ENCODE assay signal across 7 mouse cellular contexts in genomic region chr1:38358797-38359349, GRCm38 (mm10).
DNase-seq lines count a peak whose midpoint lies in the region; ATAC-seq lines count a peak whose summit lies in the region.

No protein-coding gene starts in this region.

- intact Hi-C loops in left cerebral cortex, postnatal 36 days (cut with DNase I): no loop called here

- H3K4me1 ChIP-seq in embryonic facial prominence, embryonic 12.5 days: peaks cover 18% of the 10 kb centered on the region
- no peaks in the 10 kb centered on the region; the same call in none of the 2 replicates for H3K4me1 ChIP-seq in heart, embryonic 16.5 days (ENCODE audit: control insufficient read depth, insufficient read depth, low read length)

- no peaks in the 10 kb centered on the region for H3K27me3 ChIP-seq in embryonic facial prominence, embryonic 12.5 days
- H3K27me3 ChIP-seq in heart, embryonic 16.5 days (ENCODE audit: control insufficient read depth, insufficient read depth, low read length): no peaks in the 10 kb centered on the region

- no peak overlapping the region for H3K4me2 ChIP-seq in embryonic facial prominence, embryonic 12.5 days (replicated peaks)
- H3K4me2 ChIP-seq in heart, embryonic 16.5 days (ENCODE audit: low read depth, low read length): no peak overlapping the region

- H3K9me3 ChIP-seq in embryonic facial prominence, embryonic 12.5 days: no peaks in the 10 kb centered on the region
- H3K9me3 ChIP-seq in heart, embryonic 16.5 days (replicated peaks; ENCODE audit: control insufficient read depth, low read length): no peaks in the 10 kb centered on the region

- H3K27ac ChIP-seq in embryonic facial prominence, embryonic 12.5 days: peak overlapping the region; percentile 57
- H3K27ac ChIP-seq in heart, embryonic 16.5 days (ENCODE audit: low read length): 0 out of 2 replicates have a peak overlapping the region, but pooled peaks have one; percentile 4

- ATAC-seq in embryonic facial prominence, embryonic 12.5 days (ENCODE audit: insufficient number of reproducible peaks, insufficient read depth, low FRiP score, low TSS enrichment): no peak
- no peak for ATAC-seq in heart, embryonic 16.5 days (replicated peaks; ENCODE audit: extremely low read depth, insufficient read depth, low FRiP score)
- no peak for ATAC-seq in erythroid progenitor cell, adult 5-6 weeks (replicated peaks; ENCODE audit: low FRiP score, poor library complexity, severe bottlenecking)
- no peak for ATAC-seq in activated CD4-positive, CD25-positive, alpha-beta regulatory T cell, adult 4 months

- WGBS in embryonic facial prominence, embryonic 12.5 days: 83% methylated on average over 26 of the region's 26 CpGs
- 80% methylated on average over 26 of the region's 26 CpGs for whole genome bisulfite sequencing in heart, embryonic 16.5 days

- peak; percentile 28 for DNase-seq in kidney, postnatal 10 days
- no peak for DNase-seq in kidney, adult 8-10 months
- DNase-seq in left cerebral cortex, postnatal 36 days (ENCODE audit: low spot score in 2 of 2): peak; percentile 68 to 75

- no peak overlapping the region for H3K4me3 ChIP-seq in embryonic facial prominence, embryonic 12.5 days
- no peak overlapping the region for H3K4me3 ChIP-seq in heart, embryonic 16.5 days (ENCODE audit: low read length)

- H3K9ac ChIP-seq in embryonic facial prominence, embryonic 12.5 days: no peak overlapping the region
- H3K9ac ChIP-seq in heart, embryonic 16.5 days (ENCODE audit: low read length): no peak overlapping the region

- H3K36me3 ChIP-seq in embryonic facial prominence, embryonic 12.5 days: no peaks in the 10 kb centered on the region
- H3K36me3 ChIP-seq in heart, embryonic 16.5 days (ENCODE audit: control insufficient read depth, insufficient read depth): no peaks in the 10 kb centered on the region

Comparison
In these comparisons a context has a peak if more than half of its experiments do, and no peak if none do; other contexts are left out.
1. DNase-seq: peak in kidney, postnatal 10 days (single experiment) and left cerebral cortex, postnatal 36 days (2 of 2); none in kidney, adult 8-10 months (0 of 2).